Mouse (Mus musculus): Measurements from ENCODE around the gene Clec3a.

DNA sequence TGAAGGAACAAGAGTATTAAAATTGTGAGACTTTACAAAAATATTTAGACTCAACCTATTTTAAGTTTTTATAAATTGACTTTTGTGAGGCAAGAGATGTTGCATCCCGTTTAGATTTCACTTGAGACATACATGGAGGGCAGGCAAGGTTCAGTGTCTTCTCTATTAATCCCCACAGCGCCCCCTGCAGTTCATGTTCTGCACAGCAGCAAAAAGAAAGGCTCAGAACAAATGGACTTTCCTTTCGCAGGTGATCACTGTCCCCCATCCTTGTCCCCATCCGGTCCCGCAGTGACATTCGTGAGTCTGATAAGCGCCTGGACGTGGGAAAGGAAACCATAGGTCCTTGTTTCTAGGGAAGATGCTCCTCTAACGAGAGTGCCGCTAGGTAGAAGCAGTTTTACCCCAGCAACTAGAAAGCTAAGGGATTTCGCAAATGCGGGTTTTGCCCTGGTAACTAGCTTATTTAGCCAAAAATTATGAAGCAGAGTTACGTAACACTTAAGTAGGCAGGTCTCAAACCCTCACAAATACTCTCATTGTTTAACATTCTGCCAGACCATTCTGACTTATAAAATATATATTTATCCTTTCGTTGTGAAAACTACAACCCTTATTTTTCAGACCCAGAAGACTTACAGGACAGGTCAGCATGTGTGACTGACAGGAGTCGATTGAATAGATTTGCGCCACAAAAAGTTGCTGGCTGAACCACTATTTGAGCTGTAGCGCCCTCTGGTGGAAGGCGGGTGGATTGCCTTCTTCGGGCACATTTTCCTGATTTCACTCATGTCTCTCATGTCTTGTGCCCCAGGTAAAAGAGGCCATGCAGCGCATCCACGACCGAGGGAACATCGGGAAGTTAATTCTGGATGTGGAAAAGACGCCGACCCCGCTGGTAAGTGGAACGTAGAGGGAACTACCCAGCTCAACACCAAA lies 48.6 kb upstream of the Clec3a start:
- TF ChIP-seq CTCF (IDR thresholded peaks at IDR 0.05; ENCODE audit: low read depth, low read length) (no peak), GATA1 (IDR thresholded peaks at IDR 0.05; ENCODE audit: borderline replicate concordance, low read length) (no peak), GATA2 (IDR thresholded peaks at IDR 0.05; ENCODE audit: borderline replicate concordance, low read depth, low read length) (no peak), TAL1 (conservative IDR thresholded peaks at IDR 0.05; ENCODE audit: low read depth, low read length) (no peak)

Measured in G1E (cell line).